ENCODE assay signal across 8 mouse cellular contexts in the genomic region with DNA sequence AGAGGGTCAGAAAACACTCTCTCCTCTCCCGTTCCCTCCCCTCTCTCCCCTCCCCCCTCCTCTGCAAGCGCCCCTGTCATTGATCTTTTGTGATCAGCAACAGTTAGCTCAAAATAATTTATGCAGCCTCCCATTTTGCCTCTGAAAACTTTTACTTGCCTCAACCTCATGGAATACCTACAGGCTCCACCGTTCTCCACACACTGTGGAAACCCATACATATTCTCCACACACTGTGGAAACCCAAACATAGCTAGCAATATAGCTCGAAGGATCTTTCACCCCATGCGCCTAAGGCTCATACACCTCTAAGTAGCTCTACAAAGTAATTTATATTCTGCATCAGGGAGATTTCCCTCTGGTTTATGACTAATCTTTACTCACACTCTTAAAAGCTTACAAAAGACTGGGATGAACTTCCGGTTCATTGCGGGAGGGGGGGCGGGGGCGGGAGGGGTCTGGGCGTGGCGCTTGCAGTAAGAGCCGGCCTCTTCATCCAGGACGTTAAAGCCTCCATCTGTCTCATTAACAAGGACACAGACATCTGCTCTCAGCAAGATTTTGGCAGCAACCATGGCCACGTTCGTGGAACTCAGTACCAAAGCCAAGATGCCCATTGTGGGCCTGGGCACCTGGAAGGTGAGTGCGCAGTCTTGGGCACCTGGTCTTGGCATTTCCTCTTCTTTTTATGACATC. TPM values are rescaled to one million over a fixed set of nuclear protein-coding genes. Genes with fewer than 3 reads are reported as not detected.
DNase-seq lines count a peak whose midpoint lies in the region; ATAC-seq lines count a peak whose summit lies in the region.

A gene (plus strand): TSS at position 462 of the 696 bp plus-strand sequence.

- peak within 1 kb of the TSS; percentile 33 for H3K4me3 ChIP-seq in kidney, embryonic 15.5 days (replicated peaks)
- H3K4me3 ChIP-seq in brown adipose tissue, adult 24 weeks (ENCODE audit: insufficient read depth, low read depth, low read length): peak within 1 kb of the TSS; percentile 60
- peak within 1 kb of the TSS; percentile 4; the same call in 1 of the 2 replicates for H3K4me3 ChIP-seq in forebrain, embryonic 14.5 days (ENCODE audit: low read depth, low read length)
- peak within 1 kb of the TSS; percentile 23 for H3K4me3 ChIP-seq in neural tube, embryonic 11.5 days (ENCODE audit: low read depth, low read length)

- 13% methylated on average over 16 of the region's 16 CpGs for WGBS in kidney, embryonic 15.5 days
- WGBS in forebrain, embryonic 14.5 days: 16% methylated on average over 16 of the region's 16 CpGs
- 17% methylated on average over 16 of the region's 16 CpGs for WGBS in neural tube, embryonic 11.5 days

- no peak within 1 kb of the TSS for H3K9ac ChIP-seq in kidney, embryonic 15.5 days
- H3K9ac ChIP-seq in forebrain, embryonic 14.5 days (ENCODE audit: low read length): no peak within 1 kb of the TSS
- 0 out of 2 replicates have a peak within 1 kb of the TSS, but pooled peaks have one; percentile 32 for H3K9ac ChIP-seq in neural tube, embryonic 11.5 days (ENCODE audit: low read length)

- no peaks in the 10 kb centered on the region for H3K36me3 ChIP-seq in kidney, embryonic 15.5 days
- no peaks in the 10 kb centered on the region for H3K36me3 ChIP-seq in forebrain, embryonic 14.5 days (ENCODE audit: control insufficient read depth, insufficient read depth, low read length)
- no peaks in the 10 kb centered on the region for H3K36me3 ChIP-seq in neural tube, embryonic 11.5 days (ENCODE audit: control insufficient read depth, insufficient read depth, low read length)

- H3K4me1 ChIP-seq in kidney, embryonic 15.5 days: peaks cover 14% of the 10 kb centered on the region
- no peaks in the 10 kb centered on the region for H3K4me1 ChIP-seq in brown adipose tissue, adult 24 weeks (ENCODE audit: control insufficient read depth, insufficient read depth, insufficient read length, low read length)
- no peaks in the 10 kb centered on the region for H3K4me1 ChIP-seq in forebrain, embryonic 14.5 days (ENCODE audit: control insufficient read depth, insufficient read depth, low read length)
- H3K4me1 ChIP-seq in neural tube, embryonic 11.5 days (ENCODE audit: control insufficient read depth, insufficient read depth, low read length): peaks cover 4% of the 10 kb centered on the region; the same call in 1 of the 2 replicates

- H3K4me2 ChIP-seq in kidney, embryonic 15.5 days: peak within 1 kb of the TSS; percentile 57
- peak within 1 kb of the TSS; percentile 48 for H3K4me2 ChIP-seq in forebrain, embryonic 14.5 days (ENCODE audit: low read length)
- peak within 1 kb of the TSS; percentile 55 for H3K4me2 ChIP-seq in neural tube, embryonic 11.5 days (ENCODE audit: low read depth)

- peak within 1 kb of the TSS; percentile 46 for H3K27ac ChIP-seq in kidney, embryonic 15.5 days
- H3K27ac ChIP-seq in brown adipose tissue, adult 24 weeks (replicated peaks; ENCODE audit: low read depth, low read length): peak within 1 kb of the TSS; percentile 68
- no peak within 1 kb of the TSS for H3K27ac ChIP-seq in forebrain, embryonic 14.5 days (ENCODE audit: low read depth, low read length)
- H3K27ac ChIP-seq in neural tube, embryonic 11.5 days (ENCODE audit: low read depth, low read length): 0 out of 2 replicates have a peak within 1 kb of the TSS, but pooled peaks have one; percentile 1

- H3K9me3 ChIP-seq in kidney, embryonic 15.5 days (replicated peaks): no peaks in the 10 kb centered on the region
- H3K9me3 ChIP-seq in forebrain, embryonic 14.5 days (replicated peaks; ENCODE audit: control insufficient read depth, low read length): no peaks in the 10 kb centered on the region
- no peaks in the 10 kb centered on the region for H3K9me3 ChIP-seq in neural tube, embryonic 11.5 days (ENCODE audit: control insufficient read depth, low read length)

- ATAC-seq in kidney, embryonic 15.5 days (replicated peaks; ENCODE audit: low FRiP score): 0 out of 2 replicates have a peak, but pooled peaks have one; percentile 29
- ATAC-seq in forebrain, embryonic 14.5 days: peak; percentile 67
- ATAC-seq in neural tube, embryonic 11.5 days (ENCODE audit: insufficient read depth, low FRiP score, low TSS enrichment): no peak
- no peak for ATAC-seq in inflammation-experienced regulatory T-cells, adult 6 months

- no peaks in the 10 kb centered on the region for H3K27me3 ChIP-seq in kidney, embryonic 15.5 days
- H3K27me3 ChIP-seq in forebrain, embryonic 14.5 days (replicated peaks; ENCODE audit: control insufficient read depth, insufficient read depth, low read length): no peaks in the 10 kb centered on the region
- no peaks in the 10 kb centered on the region for H3K27me3 ChIP-seq in neural tube, embryonic 11.5 days (ENCODE audit: control insufficient read depth, insufficient read depth, low read length)

- DNase-seq in kidney, postnatal 36 days: no peak
- peak; percentile 60 for DNase-seq in forebrain, embryonic 14.5 days (ENCODE audit: low spot score)
- peak; percentile 16 to 51 for DNase-seq in kidney, postnatal 4 days
- DNase-seq in neural tube, embryonic 11.5 days (ENCODE audit: low spot score): no peak
- DNase-seq in frontal cortex, postnatal 36 days (ENCODE audit: low spot score in 2 of 2): no peak

RNA-seq across cellular contexts. Expression of the gene that starts here (rescaled TPM):
- 13.2 and 13.9 TPM in 2 replicates for polyA plus RNA-seq in kidney, embryonic 15.5 days (2015; fragmentation: Nextera tagmentation; extraction: Ambion mirVana)
- polyA plus RNA-seq in brown adipose tissue, adult 24 weeks (2012; ENCODE audit: insufficient read depth, insufficient read length, missing spikeins): 33.7 and 37.4 TPM in 2 replicates
- 3.8 and 5.1 TPM in 2 replicates for polyA plus RNA-seq in forebrain, embryonic 14.5 days (2014; fragmentation: Nextera tagmentation; extraction: Ambion mirVana)
- 22.8 and 23.0 TPM in 2 replicates for polyA plus RNA-seq in neural tube, embryonic 11.5 days (2014; fragmentation: Nextera tagmentation; extraction: Ambion mirVana)
- under 1 TPM in 1 of 3 experiments, not detected in 2; 0.58 TPM for polyA plus RNA-seq in inflammation-experienced regulatory T-cells, adult 6 months (2017; shearing (Covaris generic))

Comparison
In these comparisons a context has a peak if more than half of its experiments do, and no peak if none do; other contexts are left out.
1. DNase-seq: peak in forebrain, embryonic 14.5 days (single experiment) and kidney, postnatal 4 days (2 of 2); none in kidney, postnatal 36 days (0 of 2), neural tube, embryonic 11.5 days (single experiment) and frontal cortex, postnatal 36 days (0 of 2).
2. ATAC-seq: peak in kidney, embryonic 15.5 days (single experiment) and forebrain, embryonic 14.5 days (single experiment); none in neural tube, embryonic 11.5 days (single experiment) and inflammation-experienced regulatory T-cells, adult 6 months (single experiment).
3. H3K4me3 ChIP-seq: peak in every context shown above with its lines; median percentile 60 in brown adipose tissue, adult 24 weeks; 33 in kidney, embryonic 15.5 days; 23 in neural tube, embryonic 11.5 days; 4 in forebrain, embryonic 14.5 days.
4. Peak in every context shown above with its lines, with median percentiles within 50 percentile points of each other: H3K4me2 ChIP-seq.